Mouse (Mus musculus): Measurements from ENCODE around the gene Smc1b. TPM values are rescaled to one million over a fixed set of nuclear protein-coding genes. Genes with fewer than 3 reads are reported as not detected.

Smc1b gene
- under 1 TPM in 1 of 4 experiments, not detected in 3; 0.07 TPM for total RNA-seq (2022)

DNA sequence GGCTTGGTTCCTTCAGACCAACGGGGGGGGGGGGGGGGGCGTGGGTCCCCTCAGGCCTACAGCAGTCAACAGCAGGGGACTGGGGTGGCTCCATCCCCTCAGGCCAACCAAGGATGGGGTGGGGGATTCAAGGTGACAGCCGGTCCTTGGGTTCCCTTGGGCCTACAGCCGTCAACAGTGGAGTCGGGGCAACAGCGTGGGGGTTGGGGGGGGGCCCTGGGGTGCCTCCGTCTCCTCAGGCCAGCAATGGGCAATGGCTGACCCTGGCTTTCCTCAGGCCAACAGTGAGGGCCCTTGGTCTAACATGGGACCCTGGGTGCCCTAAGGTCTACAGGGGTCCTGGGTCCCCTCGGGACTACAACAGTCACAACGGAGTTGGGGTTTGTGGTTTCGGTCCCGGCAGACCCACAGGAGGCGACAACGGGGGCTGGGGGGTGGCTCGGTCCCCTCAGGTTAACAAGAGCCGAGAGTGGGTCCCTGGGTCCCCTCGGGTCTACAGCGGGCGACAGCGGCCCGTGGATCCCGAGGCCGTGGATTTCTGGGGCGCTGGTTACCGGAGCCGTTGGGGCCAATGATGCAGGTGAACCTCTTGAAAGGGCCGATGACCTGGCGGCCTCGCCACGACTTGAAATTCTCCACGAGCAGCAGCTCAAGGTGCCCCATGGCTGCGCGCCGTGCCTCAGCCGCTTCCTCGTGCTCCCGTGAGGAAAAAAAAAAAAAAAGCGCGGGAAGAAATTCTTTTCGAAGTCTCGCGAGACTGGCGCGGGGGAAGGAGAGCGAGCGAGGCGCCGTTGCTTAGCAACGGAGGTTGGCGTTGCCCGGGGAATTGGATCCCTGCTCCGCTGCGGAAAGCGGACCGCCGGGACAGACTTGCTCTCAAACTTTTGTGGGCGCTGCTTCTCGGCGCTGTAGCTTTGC is at the start of gene Smc1b, which contains the start of gene Ribc2:
TSS of gene Smc1b (minus strand) at position 690 of the 918 bp plus-strand sequence.
TSS of gene Ribc2 (plus strand) at position 804 of the 918 bp plus-strand sequence.
- peak; percentile 42 to 65 for DNase-seq (ENCODE audit: low spot score in 2 of 2)

- no peak for DNase-seq (ENCODE audit: low spot score in 2 of 2)
Measured at GRCm38 (mm10) chr15:85180368-85180767, 48.6 kb upstream of the Smc1b start.

DNA sequence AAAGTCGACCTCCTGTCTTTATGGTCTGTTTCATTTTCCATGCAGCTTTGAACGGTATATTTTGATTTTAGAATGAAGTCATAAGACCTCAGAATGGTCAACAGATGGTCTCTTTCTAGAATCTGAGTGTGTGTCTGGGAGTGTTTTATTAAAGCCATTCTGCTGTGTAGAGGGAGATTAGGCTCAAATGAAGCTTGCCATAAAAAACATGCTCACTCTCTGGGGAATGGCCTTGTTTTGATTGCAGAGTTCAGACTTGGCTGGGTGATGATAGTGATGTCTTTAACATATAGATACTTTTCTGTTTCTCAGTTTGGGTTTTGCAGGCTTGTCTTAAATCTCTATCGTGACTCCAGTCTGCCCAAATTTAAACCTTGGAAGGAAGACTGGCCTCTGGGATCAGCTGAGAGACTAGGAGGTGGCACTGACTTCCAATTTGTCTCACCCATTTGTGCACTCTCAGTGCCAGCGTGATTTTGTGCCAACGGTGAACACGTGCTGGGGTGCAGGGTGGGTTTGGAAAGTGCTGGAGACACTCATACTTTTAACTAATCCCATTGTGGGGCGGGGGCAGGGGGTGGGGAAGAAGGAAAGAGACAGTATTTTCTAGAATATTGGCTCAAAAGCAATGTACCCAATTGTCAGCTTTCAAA is 47.9 kb upstream of the Smc1b start:
- DNase-seq (ENCODE audit: low spot score in 2 of 2), result no peak

DNA sequence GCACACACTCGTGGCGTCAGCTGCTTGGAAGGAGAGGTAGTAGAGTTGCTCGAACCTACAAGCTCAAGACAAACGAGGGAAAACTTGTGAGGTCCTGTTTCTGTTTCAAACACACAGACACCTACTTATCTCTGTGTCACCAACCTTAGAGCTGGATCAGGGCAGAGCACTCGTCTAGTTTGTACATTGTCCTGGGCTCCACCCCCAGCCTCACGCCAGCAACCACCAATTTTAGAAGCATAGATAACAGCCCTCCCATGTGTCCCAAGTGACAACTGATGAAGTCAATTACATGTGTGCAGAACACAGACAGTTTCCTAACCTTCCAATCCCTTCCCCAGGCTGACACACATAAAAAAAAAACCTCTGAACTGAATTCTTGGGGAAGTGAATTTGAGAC is 46.4 kb upstream of the Smc1b start:
- no peak for DNase-seq (ENCODE audit: low spot score in 2 of 2)

GRCm38 (mm10) chr15:85177576-85177975 is 45.8 kb upstream of the Smc1b start:
- no peak for DNase-seq (ENCODE audit: low spot score in 2 of 2)

GRCm38 (mm10) chr15:85174060-85174459 is 42.3 kb upstream of the Smc1b start:
- no peak for DNase-seq (ENCODE audit: low spot score in 2 of 2)

DNA sequence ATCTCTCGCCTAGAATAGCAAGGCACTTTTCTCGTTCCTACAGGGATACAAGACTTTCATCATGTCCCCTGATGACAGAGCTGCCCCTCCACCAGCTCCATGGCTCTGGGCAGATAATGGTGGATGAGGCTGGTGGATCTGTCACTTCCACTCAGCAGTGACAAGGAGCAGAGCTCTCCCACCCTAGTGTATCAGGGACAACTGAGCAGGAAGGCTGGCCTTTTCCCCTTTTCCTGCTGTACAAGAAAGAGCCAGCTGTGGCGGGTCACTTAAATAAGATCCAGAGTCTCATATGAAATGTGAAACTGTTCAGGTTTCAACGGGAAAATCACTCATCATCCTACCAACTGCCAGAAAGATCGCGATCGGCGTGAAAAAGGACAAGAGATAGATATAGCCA is 41.7 kb upstream of the Smc1b start:
- no peak for DNase-seq (ENCODE audit: low spot score in 2 of 2)

GRCm38 (mm10) chr15:85172054-85172453 is 40.3 kb upstream of the Smc1b start:
- DNase-seq (ENCODE audit: low spot score in 2 of 2), result no peak

DNA sequence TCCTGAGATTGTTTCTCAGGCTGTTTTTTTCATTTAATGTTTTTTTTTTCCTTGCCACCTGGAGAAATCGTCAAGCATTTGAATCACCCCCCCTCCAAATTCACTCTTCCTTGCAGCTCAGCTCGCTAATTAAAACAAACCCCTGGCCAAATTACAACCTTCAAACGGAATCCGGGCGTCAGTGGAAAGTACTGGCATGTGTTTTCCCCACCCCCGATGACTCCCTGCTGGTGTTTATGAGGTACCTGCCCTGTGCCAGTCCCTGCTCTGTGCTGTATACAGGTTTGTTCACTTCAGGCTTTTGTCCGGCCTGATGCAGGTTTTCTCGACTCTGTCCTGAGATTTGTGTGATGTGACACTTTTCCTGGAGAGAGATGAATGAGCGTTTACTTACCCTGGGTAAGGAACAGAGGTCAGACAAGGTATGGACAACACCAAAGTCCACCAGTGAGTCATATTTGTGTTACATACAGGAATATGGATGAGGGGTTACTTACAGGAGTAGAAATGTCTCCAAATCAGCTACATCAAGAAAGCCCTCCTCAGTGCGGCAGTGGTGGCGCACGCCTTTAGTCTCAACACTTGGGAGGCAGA is 35.4 kb upstream of the Smc1b start:
- DNase-seq (ENCODE audit: low spot score in 2 of 2), result no peak

DNA sequence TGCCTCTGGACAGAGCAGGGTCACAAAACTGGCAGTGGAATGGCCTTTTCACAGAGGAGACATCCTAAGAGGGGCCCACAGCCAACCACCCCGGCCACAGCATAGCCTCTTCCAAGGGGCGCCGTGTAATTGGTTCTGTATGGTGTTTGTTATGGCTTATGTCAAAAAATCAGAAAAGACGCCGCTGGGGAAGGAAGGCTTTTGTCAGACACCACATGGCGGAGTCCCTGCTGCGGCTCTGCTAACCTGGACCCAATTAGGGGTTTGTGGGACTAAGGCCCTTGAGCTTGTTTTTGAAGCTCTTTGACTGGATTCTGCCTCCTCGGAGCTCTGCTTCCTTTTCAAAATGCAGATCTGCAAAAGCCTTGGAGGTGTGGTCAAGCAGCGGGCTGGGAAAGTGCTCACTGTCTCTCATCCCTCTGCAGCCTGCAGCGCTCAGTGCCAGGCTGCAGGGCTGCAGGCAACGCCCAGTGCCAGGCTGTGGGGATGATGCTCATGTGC is 34.7 kb upstream of the Smc1b start:
- no peak for DNase-seq (ENCODE audit: low spot score in 2 of 2)

- DNase-seq (ENCODE audit: low spot score in 2 of 2), result no peak
Measured at GRCm38 (mm10) chr15:85162693-85163663, 31.2 kb upstream of the Smc1b start.

GRCm38 (mm10) chr15:85161416-85161815 is 29.7 kb upstream of the Smc1b start:
- DNase-seq (ENCODE audit: low spot score in 2 of 2), result no peak

- DNase-seq (ENCODE audit: low spot score in 2 of 2), result no peak
Measured at GRCm38 (mm10) chr15:85156198-85156597, 24.4 kb upstream of the Smc1b start.

DNA sequence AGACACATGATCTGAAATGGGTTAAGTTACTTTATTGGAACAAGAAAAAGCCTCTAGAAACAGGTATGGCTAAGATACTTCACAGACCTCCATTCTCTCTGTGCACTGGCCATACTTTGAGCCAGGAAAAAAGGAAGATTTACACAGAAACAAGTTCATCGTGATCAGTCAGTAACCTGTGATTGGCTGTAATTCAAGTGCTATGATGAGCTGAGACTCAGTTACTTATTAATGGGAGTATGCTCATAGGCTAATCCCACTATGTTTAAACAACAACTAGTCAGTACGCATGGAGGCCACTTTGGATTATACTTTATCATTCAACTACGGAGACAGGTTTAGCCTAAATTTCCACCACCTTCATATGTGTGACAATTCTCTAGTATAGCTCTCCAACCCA is 22.3 kb upstream of the Smc1b start:
- no peak for DNase-seq (ENCODE audit: low spot score in 2 of 2)

- no peak for DNase-seq (ENCODE audit: low spot score in 2 of 2)
Measured at GRCm38 (mm10) chr15:85152577-85152976, 20.8 kb upstream of the Smc1b start.

- peak in 1 of 2 experiments; percentile 54 for DNase-seq (ENCODE audit: low spot score in 2 of 2)
Measured at GRCm38 (mm10) chr15:85151433-85151918, 19.7 kb upstream of the Smc1b start.

DNA sequence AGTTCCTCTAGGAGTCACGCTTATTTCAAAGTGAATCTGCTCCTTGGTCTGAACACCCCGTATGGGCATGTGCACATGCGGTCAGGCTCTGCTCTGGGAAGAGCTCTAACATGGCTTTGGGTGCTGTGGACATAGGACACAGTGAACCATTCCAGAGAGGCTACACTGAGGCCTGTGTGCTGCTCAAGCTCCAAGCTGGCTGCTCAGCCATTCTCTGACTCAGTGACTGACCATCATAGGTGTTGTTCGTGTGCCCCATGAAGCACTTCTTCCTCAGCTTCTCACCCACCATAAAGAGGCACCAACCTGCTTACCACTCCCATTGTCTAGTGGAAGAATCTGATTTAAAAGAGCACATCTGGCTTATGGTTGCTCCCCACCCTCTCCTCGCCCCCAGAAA is 12.5 kb upstream of the Smc1b start:
- DNase-seq (ENCODE audit: low spot score in 2 of 2), result no peak

DNA sequence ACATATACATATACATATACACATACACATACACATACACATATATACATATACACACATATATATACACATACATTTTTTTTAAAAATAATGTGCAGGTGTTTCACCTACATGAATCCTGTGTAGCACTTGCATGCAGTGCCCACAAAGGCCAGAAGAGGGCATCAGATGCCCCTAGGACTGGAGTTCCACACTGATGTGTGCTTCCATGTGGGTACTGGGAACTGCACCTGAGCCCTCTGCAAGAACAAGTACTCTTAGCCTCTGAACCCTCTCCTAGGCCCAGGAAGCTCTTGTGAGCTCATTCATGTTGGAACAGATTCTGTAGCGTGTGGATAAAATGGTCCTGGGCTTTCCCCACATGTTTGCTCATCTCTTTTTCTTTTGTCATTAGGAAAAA is 12.0 kb upstream of the Smc1b start:
- no peak for DNase-seq (ENCODE audit: low spot score in 2 of 2)

- DNase-seq (ENCODE audit: low spot score in 2 of 2), result no peak
Measured at GRCm38 (mm10) chr15:85143161-85143560, 11.4 kb upstream of the Smc1b start.

- DNase-seq (ENCODE audit: low spot score in 2 of 2), result no peak
Measured at GRCm38 (mm10) chr15:85142441-85142840, 10.7 kb upstream of the Smc1b start.

GRCm38 (mm10) chr15:85141290-85141689 is 9.5 kb upstream of the Smc1b start:
- no peak for DNase-seq (ENCODE audit: low spot score in 2 of 2)

All from left cerebral cortex, adult 8-10 months (tissue).